Mouse (Mus musculus): ENCODE data around the gene Gm525. TPM values are rescaled to one million over a fixed set of nuclear protein-coding genes. Genes with fewer than 3 reads are reported as not detected.
"Not testable (repeated sequence)": the region's sequence is repeated elsewhere in the genome, so short reads cannot be mapped to it uniquely, and the experiment has no call there.

Gene Gm525
- total RNA-seq, 2 experiments from 2014 or later, result not detected

DNA sequence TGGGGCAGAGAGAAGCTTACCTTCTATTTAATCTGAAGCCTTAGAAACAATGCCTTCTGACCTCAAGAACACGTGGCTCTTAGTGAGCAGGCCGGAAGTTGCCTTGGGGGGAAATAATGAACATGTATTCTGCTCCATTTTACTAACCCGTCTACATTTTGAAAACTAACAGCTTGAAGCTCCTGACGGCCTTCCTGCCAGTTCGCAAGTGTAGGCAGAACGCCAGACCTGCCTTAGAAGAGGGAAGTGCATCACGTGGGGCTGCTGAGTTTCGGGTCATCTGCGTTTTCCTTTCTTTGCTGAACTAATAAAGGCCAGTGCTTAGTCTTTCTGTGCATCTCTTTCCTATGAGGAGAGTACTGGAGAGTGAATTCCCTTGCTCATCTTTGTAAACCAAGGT lies 19.1 kb downstream of the Gm525 start:
- DNase-seq (ENCODE audit: low spot score in 2 of 2), result peak in 1 of 2 experiments; percentile 22

DNA sequence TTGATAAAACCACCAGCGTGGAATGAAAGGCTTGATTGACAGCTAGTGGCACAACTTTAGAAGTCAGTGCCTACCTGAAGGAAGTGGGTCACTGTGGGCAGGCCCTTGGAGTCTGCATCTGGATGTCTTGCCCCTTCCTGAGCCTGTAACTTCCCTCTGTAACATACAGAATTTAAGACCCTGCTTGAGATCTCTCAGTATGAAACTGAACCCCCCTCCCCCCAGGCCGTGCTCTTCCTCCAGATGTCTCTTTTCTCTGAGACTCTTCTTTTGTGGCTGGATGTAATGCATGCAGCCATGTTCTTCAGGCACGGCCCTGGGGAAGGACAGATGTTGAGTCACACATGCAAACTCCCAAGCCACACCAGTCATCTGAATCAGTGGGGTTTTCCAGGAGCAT lies 21.7 kb downstream of the Gm525 start:
- DNase-seq (ENCODE audit: low spot score in 2 of 2), result no peak

DNA sequence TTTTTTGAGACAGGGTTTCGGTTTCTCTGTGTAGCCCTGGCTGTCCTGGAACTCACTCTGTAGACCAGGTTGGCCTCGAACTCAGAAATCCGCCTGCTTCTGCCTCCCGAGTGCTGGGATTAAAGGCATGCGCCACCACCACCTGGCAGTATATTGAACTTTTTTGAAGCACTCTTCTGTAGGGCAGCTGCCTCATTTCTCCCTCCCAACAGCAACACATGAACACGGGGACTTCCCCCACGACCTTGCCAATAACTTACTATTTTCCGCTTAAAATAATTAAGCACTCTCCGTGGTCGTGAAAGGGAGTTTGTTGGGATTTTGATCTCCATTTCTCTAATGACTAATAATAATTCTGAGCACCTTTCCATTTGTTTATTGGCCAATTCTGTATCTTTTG lies 23.7 kb downstream of the Gm525 start:
- DNase-seq (ENCODE audit: low spot score in 2 of 2), result not testable (repeated sequence)

DNA sequence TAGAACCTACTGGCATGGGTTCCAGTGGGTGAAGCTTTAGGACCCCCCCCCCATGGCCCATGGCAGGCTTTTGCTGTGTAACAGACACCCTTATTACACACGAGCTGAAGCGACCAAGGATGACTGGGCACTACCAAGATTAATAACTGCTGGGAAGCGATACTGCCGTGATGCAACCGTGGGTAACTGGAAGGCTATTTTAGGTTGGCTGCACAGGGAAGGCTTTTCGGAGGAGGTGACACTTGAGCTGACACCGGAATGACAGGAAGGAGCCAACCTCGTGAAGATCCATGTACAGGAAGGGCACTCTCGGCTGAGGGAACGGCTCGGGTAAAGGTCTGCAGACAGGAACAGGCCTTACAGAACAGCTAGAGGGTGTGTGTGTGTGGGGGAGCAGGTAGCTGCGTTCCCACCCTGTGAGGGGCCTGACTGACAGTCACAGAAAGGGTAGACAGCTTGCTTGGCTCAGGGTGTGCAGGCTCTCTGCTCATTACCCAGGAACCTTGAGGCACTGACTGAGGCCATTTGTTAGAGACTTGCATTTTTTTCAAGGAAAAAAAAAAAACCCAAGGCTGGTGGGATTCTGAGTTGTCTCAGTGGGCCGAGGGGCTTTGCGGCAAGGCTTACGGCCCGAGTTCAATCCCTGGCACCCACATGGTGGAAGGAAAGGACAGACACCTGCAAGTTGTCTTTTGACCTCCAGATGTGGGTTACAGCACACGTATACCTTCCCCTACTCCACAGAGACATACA lies 24.6 kb downstream of the Gm525 start:
- no peak for DNase-seq (ENCODE audit: low spot score in 2 of 2)

DNA sequence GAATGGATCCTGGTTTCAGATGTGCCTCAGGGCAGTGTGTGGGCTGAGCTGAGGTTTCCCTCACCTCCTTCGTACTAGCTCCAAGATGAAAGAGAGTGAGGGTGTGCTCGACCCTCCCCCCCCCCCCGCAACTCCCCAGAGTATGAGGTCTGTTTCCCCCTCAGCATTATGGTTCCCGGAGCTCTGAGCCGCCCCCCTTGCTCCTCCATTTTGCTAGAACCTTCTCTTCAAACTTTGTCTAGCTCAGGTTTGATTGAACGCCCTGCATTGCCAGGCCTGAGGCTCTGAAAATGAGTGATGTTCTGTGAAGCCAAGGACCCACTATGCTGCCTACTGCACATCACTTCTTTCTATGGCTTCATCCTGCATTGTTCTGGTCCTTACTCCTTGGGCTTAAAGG lies 25.3 kb downstream of the Gm525 start:
- no peak for DNase-seq (ENCODE audit: low spot score in 2 of 2)

DNA sequence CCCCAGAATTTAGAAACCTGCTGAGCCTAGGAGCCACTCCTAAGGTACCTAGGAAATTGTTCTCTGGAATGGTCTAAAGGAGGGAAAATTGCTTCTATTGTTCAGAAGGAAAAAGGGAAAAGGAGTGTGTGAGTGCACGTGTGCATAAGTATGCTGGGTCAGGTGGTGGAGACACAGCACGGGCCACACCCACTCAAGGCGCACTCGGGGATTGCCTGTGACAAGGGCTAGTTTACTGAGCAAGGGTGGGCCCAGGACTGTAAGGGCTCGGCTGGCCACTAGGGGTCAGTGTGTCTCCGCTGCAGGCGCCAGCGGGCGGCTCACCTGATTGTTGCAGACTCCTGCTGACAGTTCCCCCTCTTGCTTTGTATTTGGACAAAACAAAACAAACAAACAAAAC lies 26.8 kb downstream of the Gm525 start:
- DNase-seq (ENCODE audit: low spot score in 2 of 2), result peak; percentile 75 to 88

DNA sequence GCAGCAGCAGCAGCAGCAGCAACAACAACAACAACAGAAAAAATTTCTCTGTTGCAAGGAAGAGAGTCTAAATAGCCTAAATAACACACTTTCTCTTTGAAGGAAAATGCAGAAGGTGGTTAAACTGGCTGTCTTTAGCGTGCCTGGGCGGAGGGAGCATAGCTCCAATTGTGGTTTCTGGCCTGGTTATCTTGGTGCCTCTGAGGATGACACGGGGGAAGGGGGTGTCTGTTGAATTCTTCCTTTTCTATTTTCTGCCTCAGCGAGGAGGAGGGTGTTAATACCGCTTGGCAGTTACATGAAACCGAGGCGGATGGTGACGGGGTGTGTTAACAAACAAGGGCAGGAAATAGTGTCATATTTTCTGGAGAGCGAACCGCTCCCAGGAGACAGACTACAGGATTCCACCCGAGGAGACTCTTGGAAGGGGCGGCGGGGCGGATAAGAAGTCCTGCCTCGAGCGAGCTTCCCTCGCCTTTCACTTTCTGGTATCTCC lies 27.2 kb downstream of the Gm525 start:
- peak; percentile 43 to 73 for DNase-seq (ENCODE audit: low spot score in 2 of 2)

DNA sequence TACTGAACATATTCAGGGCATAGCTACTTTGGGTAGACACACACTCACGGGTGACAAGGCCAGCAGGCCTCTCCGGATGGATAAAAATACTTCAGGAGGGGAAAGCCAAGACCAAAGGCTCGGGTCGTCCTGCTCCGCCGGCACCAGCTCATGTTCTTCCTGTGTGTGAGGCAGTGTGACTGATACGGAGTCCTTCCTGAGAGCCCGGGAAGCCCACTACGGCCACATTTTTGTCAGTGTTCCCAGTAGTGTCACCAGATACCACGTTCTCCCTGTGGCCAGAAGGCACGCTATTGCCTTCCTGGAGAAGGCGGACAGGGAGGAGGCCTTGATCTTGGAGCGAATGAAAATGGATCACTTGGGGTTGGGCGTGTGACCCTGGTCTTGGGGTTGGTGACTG lies 29.5 kb downstream of the Gm525 start:
- no peak for DNase-seq (ENCODE audit: low spot score in 2 of 2)

DNA sequence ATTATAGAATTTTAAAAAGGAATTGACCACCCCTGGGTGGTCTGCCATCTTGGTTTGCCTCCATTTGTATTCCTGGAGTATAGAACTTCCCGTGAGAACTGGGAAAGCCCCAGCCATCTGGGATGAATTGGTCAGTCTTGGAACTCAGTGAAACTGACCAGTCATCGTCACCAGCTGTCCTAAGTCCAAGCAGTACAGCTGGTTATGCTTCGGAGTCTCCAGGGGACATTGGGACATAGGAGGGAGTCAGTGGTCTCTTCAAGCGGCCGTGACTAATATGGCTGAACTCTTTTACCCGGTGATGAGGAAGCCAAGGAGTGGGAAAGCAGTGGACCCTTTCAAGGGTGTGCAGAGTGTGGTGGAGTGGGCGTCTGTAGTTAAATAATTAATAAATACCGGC lies 31.6 kb downstream of the Gm525 start:
- DNase-seq (ENCODE audit: low spot score in 2 of 2), result no peak

DNA sequence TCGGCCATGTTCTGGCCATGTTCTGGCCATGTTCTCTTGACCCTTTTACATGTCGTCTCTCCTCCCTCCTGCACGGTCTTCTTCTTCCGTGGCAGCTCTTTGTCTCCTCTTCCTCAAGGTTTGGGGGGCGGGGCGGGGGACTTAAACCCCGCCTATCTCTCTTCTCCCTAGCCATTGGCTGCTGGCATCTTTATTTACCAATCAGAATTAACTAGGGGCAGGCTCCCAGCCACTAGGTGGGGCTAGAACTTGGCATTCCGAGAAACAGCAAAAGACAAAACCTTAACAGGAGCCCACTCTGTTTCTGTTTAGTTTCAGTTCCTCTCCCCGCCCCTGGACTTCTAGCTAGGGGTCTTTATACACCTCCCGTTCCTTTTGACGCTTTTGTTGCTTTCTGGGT lies 32.2 kb downstream of the Gm525 start:
- DNase-seq (ENCODE audit: low spot score in 2 of 2), result no peak

DNA sequence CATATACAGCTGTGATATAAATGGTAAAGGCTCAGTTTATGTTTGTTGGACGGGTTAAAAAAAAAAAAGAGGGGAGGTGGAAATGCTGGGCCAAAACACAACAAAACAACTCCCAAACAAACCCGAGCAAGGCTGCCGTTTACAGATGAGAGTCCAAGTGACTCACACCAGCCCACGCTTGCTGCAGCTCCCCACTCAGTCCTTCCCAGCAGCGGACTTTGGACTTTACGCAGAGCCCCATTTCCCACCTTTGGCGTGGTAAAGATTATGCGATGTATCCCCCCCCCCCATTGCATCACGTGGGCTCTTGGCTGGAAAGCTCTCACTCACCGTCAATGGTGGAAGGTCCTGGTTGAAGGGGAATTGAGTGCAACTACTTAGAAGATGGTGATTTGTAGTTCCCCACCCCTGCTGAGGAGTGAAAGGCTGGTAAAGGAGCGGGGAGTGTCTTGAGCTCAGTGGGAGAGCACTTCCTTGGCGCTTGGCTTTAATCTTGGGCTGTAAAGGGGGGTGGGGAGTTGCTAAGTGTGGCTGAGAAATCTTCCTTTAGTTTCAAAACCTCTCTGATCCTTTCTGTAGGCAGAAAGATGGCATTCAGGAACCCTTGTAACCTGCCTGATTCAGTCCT lies 33.7 kb downstream of the Gm525 start:
- DNase-seq (ENCODE audit: low spot score in 2 of 2), result peak in 1 of 2 experiments; percentile 6

DNA sequence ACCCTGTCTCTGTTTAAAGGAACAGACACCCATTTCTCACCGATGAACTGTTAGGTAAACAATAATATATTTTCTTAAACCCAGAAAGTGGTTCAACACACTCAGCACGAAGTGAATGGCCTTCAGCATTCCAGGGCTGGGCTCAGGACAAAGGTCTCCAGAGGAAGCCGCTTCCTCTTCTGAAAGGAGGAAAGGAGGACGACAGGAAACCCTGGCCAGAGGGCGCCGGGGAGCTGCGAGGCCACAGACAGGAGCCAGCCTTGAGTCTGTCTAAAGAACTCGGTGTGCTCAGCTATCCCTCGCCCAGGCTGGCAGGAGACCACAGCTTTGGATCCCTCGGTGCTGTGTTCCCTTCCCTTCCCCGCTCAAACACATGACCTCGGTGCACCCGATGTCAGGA lies 50.8 kb downstream of the Gm525 start:
- DNase-seq (ENCODE audit: low spot score in 2 of 2), result no peak

DNA sequence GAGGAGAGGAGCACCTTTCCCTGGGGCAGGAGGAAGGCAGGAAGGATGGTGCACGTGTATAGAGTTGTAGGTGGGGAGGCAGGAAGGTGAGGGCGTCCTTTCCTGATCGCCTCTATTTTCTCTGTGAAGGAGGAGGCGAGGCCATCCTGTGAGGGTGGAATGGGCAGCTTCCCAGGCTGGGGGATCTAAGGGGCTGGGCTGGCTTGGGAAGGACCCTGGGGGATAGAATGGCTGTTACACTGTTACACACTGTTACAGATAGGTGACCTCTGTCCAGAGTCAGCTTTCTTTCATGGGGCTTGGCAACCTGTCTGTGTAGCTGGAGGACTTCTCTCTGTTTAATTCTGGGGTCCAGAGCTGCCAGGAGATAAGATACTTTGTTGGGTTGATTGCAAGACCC lies 57.2 kb downstream of the Gm525 start:
- no peak for DNase-seq (ENCODE audit: low spot score in 2 of 2)

DNA sequence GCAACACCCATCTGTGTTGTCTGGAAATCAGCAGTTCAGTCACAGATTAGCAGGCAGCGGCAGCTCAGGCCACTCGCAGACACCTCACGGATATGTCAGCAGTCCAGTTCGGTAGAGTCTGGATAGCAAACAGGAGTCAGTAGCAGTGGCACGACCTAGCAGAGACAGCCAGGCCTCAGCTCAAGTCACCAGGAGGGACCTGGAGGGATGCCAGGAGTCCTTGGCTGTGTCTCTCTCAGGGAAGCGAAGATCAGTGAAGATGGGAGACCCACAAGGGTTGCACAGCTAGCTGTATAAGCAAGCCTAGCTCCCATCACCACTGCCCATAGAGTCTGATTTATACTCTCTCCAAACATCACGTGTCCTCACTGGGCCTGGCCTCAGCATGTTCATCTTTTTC lies 58.8 kb downstream of the Gm525 start:
- DNase-seq (ENCODE audit: low spot score in 2 of 2), result no peak

DNA sequence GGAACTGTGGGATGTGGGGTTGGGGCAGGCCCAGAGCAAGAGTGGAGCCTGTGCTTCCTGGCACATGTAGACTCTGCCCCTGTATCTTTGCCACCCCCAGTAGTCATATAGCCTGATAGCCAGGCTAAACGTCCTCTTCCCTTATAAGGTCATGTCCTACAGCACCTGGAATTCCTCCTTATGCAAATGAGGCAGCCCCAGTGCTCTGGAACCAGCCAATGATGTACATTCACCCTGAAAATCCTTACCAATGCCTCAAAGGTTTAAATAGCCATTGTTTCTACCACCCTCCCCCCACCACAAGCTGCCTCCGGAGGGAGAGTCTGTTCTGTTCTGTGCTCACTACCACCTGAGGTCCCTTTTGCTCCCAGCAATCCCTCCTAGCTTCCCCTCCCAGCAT lies 60.6 kb downstream of the Gm525 start:
- no peak for DNase-seq (ENCODE audit: low spot score in 2 of 2)

DNA sequence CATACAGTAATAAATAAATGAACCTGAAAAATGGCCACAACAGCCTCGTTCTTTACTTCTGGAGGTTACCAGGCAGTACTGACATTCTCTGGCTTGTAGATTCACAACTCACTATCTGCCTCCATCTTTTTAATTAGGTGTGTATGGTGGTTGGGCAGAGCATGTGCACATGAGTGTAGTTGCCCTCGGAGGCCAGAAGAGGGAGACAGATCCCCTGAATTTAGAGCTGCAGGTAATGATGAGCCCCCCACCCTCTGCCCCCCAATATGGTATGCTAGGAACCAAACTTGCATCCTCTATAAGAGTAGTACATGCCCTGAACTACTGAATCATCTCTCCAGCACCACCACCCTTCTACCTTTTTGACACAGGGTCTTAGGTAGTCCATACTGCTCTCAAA lies 64.3 kb downstream of the Gm525 start:
- no peak for DNase-seq (ENCODE audit: low spot score in 2 of 2)

Other genes starting within 250 kb of the Gm525 start
- 10 to 100 TPM; 39.4 to 39.8 TPM for gene Akap1, start 209.3 kb upstream of the Gm525 start, total RNA-seq (2021)
- gene Scpep1, start 118.4 kb upstream of the Gm525 start, total RNA-seq (2021), result 10 to 100 TPM; 19.2 to 20.4 TPM
- not detected for gene Elobl, start 106.9 kb upstream of the Gm525 start, total RNA-seq (2021)
- gene Coil, start 103.6 kb upstream of the Gm525 start, total RNA-seq (2021), result 10 to 100 TPM; 20.6 to 22.1 TPM
- gene Trim25, start 74.5 kb upstream of the Gm525 start, total RNA-seq (2021), result 1 to 10 TPM; 3.1 to 4.5 TPM
- 10 to 100 TPM; 54.2 to 55.2 TPM for gene Dgke, start 7.0 kb upstream of the Gm525 start, total RNA-seq (2021)
- 10 to 100 TPM; 13.3 to 15.0 TPM for gene Nog, start 228.5 kb downstream of the Gm525 start, total RNA-seq (2021)

Measured in left cerebral cortex, adult 18-20 months (tissue).